Mouse (Mus musculus): ENCODE data around the gene Pcyt2. TPM values are rescaled to one million over a fixed set of nuclear protein-coding genes. Genes with fewer than 3 reads are reported as not detected.

Gene Pcyt2
- polyA plus RNA-seq, 1 experiment from 2014 or later: 141 TPM

- Histone ChIP-seq H3K4me2 (replicated peaks) (no peak overlapping the region), H3K9me3 (replicated peaks) (no peaks in the 10 kb centered on the region), H3K36me3 (peaks cover 51% of the 10 kb centered on the region), H3K27ac (replicated peaks) (no peak overlapping the region), H3K4me3 (replicated peaks) (no peak overlapping the region), H3K27me3 (0 out of 2 replicates have a peak, but pooled peaks cover 3% of the 10 kb centered on the region), H3K4me1 (peaks cover 29% of the 10 kb centered on the region), H3K9ac (no peak overlapping the region)
- 53% methylated on average over 6 of the region's 6 CpGs for WGBS
- no peak for ATAC-seq (ENCODE audit: insufficient number of reproducible peaks, low FRiP score, low TSS enrichment, low read depth)
These were observed 5.0 kb downstream of the Pcyt2 start for GRCm38 (mm10) chr11:120612763-120613162.

GRCm38 (mm10) chr11:120610477-120611046 lies 7.2 kb downstream of the Pcyt2 start:
- Histone ChIP-seq H3K27me3 (0 out of 2 replicates have a peak, but pooled peaks cover 3% of the 10 kb centered on the region), H3K4me3 (replicated peaks) (no peak overlapping the region), H3K9me3 (replicated peaks) (no peaks in the 10 kb centered on the region), H3K9ac (no peak overlapping the region), H3K36me3 (peaks cover 59% of the 10 kb centered on the region), H3K27ac (replicated peaks) (no peak overlapping the region), H3K4me1 (peaks cover 15% of the 10 kb centered on the region), H3K4me2 (replicated peaks) (no peak overlapping the region)
- WGBS: 74% methylated on average over 9 of the region's 9 CpGs
- no peak for ATAC-seq (ENCODE audit: insufficient number of reproducible peaks, low FRiP score, low TSS enrichment, low read depth)

GRCm38 (mm10) chr11:120609250-120609649 lies 8.5 kb downstream of the Pcyt2 start:
- Histone ChIP-seq H3K9me3 (replicated peaks) (no peaks in the 10 kb centered on the region), H3K4me3 (replicated peaks) (no peak overlapping the region), H3K4me2 (replicated peaks) (0 out of 2 replicates have a peak overlapping the region, but pooled peaks have one; percentile 57), H3K36me3 (peaks cover 65% of the 10 kb centered on the region), H3K4me1 (peaks cover 15% of the 10 kb centered on the region), H3K27ac (replicated peaks) (no peak overlapping the region), H3K9ac (no peak overlapping the region), H3K27me3 (0 out of 2 replicates have a peak, but pooled peaks cover 3% of the 10 kb centered on the region)
- 33% methylated on average over 8 of the region's 8 CpGs for WGBS
- ATAC-seq (ENCODE audit: insufficient number of reproducible peaks, low FRiP score, low TSS enrichment, low read depth): no peak

GRCm38 (mm10) chr11:120608241-120609034 lies 9.3 kb downstream of the Pcyt2 start, which contains the start of gene Npb:
Gene Npb, plus strand, starts transcription at chr11:120608477.
- H3K27ac ChIP-seq (replicated peaks): no peak within 1 kb of the TSS
- 5% methylated on average over 45 of the region's 45 CpGs for WGBS

GRCm38 (mm10) chr11:120606764-120607163 lies 11.0 kb downstream of the Pcyt2 start:
- Histone ChIP-seq H3K9ac (no peak overlapping the region), H3K4me2 (replicated peaks) (no peak overlapping the region), H3K9me3 (replicated peaks) (no peaks in the 10 kb centered on the region), H3K27ac (replicated peaks) (no peak overlapping the region), H3K4me3 (replicated peaks) (no peak overlapping the region), H3K27me3 (0 out of 2 replicates have a peak, but pooled peaks cover 3% of the 10 kb centered on the region), H3K36me3 (peaks cover 65% of the 10 kb centered on the region), H3K4me1 (peaks cover 15% of the 10 kb centered on the region)
- WGBS: 77% methylated on average over 4 of the region's 4 CpGs
- ATAC-seq (ENCODE audit: insufficient number of reproducible peaks, low FRiP score, low TSS enrichment, low read depth): no peak

More at GRCm38 (mm10) chr11:120608241-120609034, 9.3 kb downstream of the Pcyt2 start, which contains the start of gene Npb:
- H3K4me3 ChIP-seq (replicated peaks): peak within 1 kb of the TSS; percentile 30
- H3K9ac ChIP-seq: peak within 1 kb of the TSS; percentile 12
- H3K4me1 ChIP-seq: peaks cover 15% of the 10 kb centered on the region
- 0 out of 2 replicates have a peak, but pooled peaks cover 3% of the 10 kb centered on the region for H3K27me3 ChIP-seq
- peak within 1 kb of the TSS; percentile 57 for H3K4me2 ChIP-seq (replicated peaks)
- no peak for ATAC-seq (ENCODE audit: insufficient number of reproducible peaks, low FRiP score, low TSS enrichment, low read depth)
- peaks cover 65% of the 10 kb centered on the region for H3K36me3 ChIP-seq
- H3K9me3 ChIP-seq (replicated peaks): no peaks in the 10 kb centered on the region

GRCm38 (mm10) chr11:120605667-120606066 lies 12.1 kb downstream of the Pcyt2 start:
- Histone ChIP-seq H3K4me1 (peaks cover 15% of the 10 kb centered on the region), H3K9ac (no peak overlapping the region), H3K9me3 (replicated peaks) (no peaks in the 10 kb centered on the region), H3K4me2 (replicated peaks) (no peak overlapping the region), H3K4me3 (replicated peaks) (no peak overlapping the region), H3K27me3 (0 out of 2 replicates have a peak, but pooled peaks cover 3% of the 10 kb centered on the region), H3K27ac (replicated peaks) (no peak overlapping the region), H3K36me3 (peaks cover 61% of the 10 kb centered on the region)
- 90% methylated on average over 7 of the region's 7 CpGs for WGBS
- no peak for ATAC-seq (ENCODE audit: insufficient number of reproducible peaks, low FRiP score, low TSS enrichment, low read depth)

- no peak overlapping the region for H3K9ac ChIP-seq
These were observed 14.2 kb downstream of the Pcyt2 start for GRCm38 (mm10) chr11:120603545-120603944.

GRCm38 (mm10) chr11:120600716-120601115 lies 17.0 kb downstream of the Pcyt2 start:
- no peak overlapping the region for H3K4me3 ChIP-seq (replicated peaks)
- ATAC-seq (ENCODE audit: insufficient number of reproducible peaks, low FRiP score, low TSS enrichment, low read depth): no peak
- H3K4me1 ChIP-seq: peaks cover 30% of the 10 kb centered on the region
- no peaks in the 10 kb centered on the region for H3K27me3 ChIP-seq
- H3K9me3 ChIP-seq (replicated peaks): no peaks in the 10 kb centered on the region
- peaks cover 67% of the 10 kb centered on the region for H3K36me3 ChIP-seq
- WGBS: 88% methylated on average over 3 of the region's 3 CpGs
- no peak overlapping the region for H3K9ac ChIP-seq
- H3K4me2 ChIP-seq (replicated peaks): no peak overlapping the region
- H3K27ac ChIP-seq (replicated peaks): no peak overlapping the region

More at GRCm38 (mm10) chr11:120603545-120603944, 14.2 kb downstream of the Pcyt2 start:
- H3K27me3 ChIP-seq: no peaks in the 10 kb centered on the region
- H3K36me3 ChIP-seq: peaks cover 66% of the 10 kb centered on the region
- peaks cover 21% of the 10 kb centered on the region for H3K4me1 ChIP-seq
- 85% methylated on average over 2 of the region's 2 CpGs for WGBS
- H3K27ac ChIP-seq (replicated peaks): no peak overlapping the region
- no peaks in the 10 kb centered on the region for H3K9me3 ChIP-seq (replicated peaks)
- no peak overlapping the region for H3K4me3 ChIP-seq (replicated peaks)
- ATAC-seq (ENCODE audit: insufficient number of reproducible peaks, low FRiP score, low TSS enrichment, low read depth): no peak
- H3K4me2 ChIP-seq (replicated peaks): no peak overlapping the region

- ATAC-seq (ENCODE audit: insufficient number of reproducible peaks, low FRiP score, low TSS enrichment, low read depth): no peak
These were observed 18.7 kb downstream of the Pcyt2 start for GRCm38 (mm10) chr11:120598990-120599549.

GRCm38 (mm10) chr11:120598283-120598989 lies 19.3 kb downstream of the Pcyt2 start, which contains the start of the genes Alyref and Anapc11:
Gene Alyref, minus strand, starts transcription at chr11:120598365.
Gene Anapc11, plus strand, starts transcription at chr11:120598421.
- under 1% methylated on average over 88 of the region's 88 CpGs for WGBS
- peaks cover 64% of the 10 kb centered on the region for H3K36me3 ChIP-seq
- peaks cover 31% of the 10 kb centered on the region for H3K4me1 ChIP-seq

More at GRCm38 (mm10) chr11:120598990-120599549, 18.7 kb downstream of the Pcyt2 start:
- Histone ChIP-seq H3K36me3 (peaks cover 64% of the 10 kb centered on the region), H3K9ac (peak overlapping the region; percentile 63), H3K9me3 (replicated peaks) (no peaks in the 10 kb centered on the region), H3K4me3 (replicated peaks) (peak overlapping the region; percentile 95), H3K27ac (replicated peaks) (peak overlapping the region; percentile 93), H3K4me1 (peaks cover 31% of the 10 kb centered on the region), H3K4me2 (replicated peaks) (peak overlapping the region; percentile 73), H3K27me3 (no peaks in the 10 kb centered on the region)
- WGBS: 42% methylated on average over 17 of the region's 17 CpGs

More at GRCm38 (mm10) chr11:120598283-120598989, 19.3 kb downstream of the Pcyt2 start, which contains the start of the genes Alyref and Anapc11:
- Histone ChIP-seq H3K27me3 (no peaks in the 10 kb centered on the region), H3K27ac (replicated peaks) (peak within 1 kb of the TSS; percentile 93), H3K4me3 (replicated peaks) (peak within 1 kb of the TSS; percentile 95), H3K9me3 (replicated peaks) (no peaks in the 10 kb centered on the region), H3K9ac (peak within 1 kb of the TSS; percentile 99), H3K4me2 (replicated peaks) (peak within 1 kb of the TSS; percentile 79)
- ATAC-seq (ENCODE audit: insufficient number of reproducible peaks, low FRiP score, low TSS enrichment, low read depth): peak; percentile 96

All from embryonic facial prominence, embryonic 15.5 days (tissue).